Mouse (Mus musculus): ENCODE measurements around the gene Dazap1. TPM values are rescaled to one million over a fixed set of nuclear protein-coding genes. Genes with fewer than 3 reads are reported as not detected.

The Dazap1 gene
- total and polyA plus RNA-seq, 3 experiments = 159 to 236 TPM; not detected in 1

GRCm38 (mm10) chr10:80244791-80245399 lies 16.4 kb upstream of the Dazap1 start (continued):
- TF ChIP-seq SMC3 (IDR thresholded peaks at IDR 0.05; ENCODE audit: low read depth, low read length) (peak; percentile 35), JUND (IDR thresholded peaks at IDR 0.05; ENCODE audit: low read depth, low read length) (no peak), SIN3A (IDR thresholded peaks at IDR 0.05; ENCODE audit: low read length) (0 out of 2 replicates have a peak, but pooled peaks have one; percentile 9), CHD1 (IDR thresholded peaks at IDR 0.05; ENCODE audit: low read depth, low read length) (no peak), ETS1 (IDR thresholded peaks at IDR 0.05; ENCODE audit: low read depth, low read length) (no peak), MAFK (IDR thresholded peaks at IDR 0.05; ENCODE audit: borderline replicate concordance, low read depth, low read length) (no peak), USF1 (IDR thresholded peaks at IDR 0.05; ENCODE audit: low read depth, low read length) (no peak), POLR2A (IDR thresholded peaks at IDR 0.05; ENCODE audit: control insufficient read depth in 1 of 2, insufficient read depth in 1 of 2, low read depth in 1 of 2, low read length in 2 of 2, poor library complexity in 1 of 2) (no peak), POLR2AphosphoS2 (IDR thresholded peaks at IDR 0.05; ENCODE audit: low read length) (no peak), EP300 (IDR thresholded peaks at IDR 0.05; ENCODE audit: low read depth in 1 of 2, low read length in 2 of 2) (no peak), CTCF (IDR thresholded peaks at IDR 0.05 in 2 of 3, conservative IDR thresholded peaks at IDR 0.05 in 1 of 3; ENCODE audit: control insufficient read depth in 1 of 3, insufficient read depth in 1 of 3, low read depth in 2 of 3, low read length in 3 of 3, poor library complexity in 1 of 3, severe bottlenecking in 1 of 3) (peak; percentile 7 to 38 (median 38); a peak in 3 of 6 replicates), ZC3H11A (IDR thresholded peaks at IDR 0.05; ENCODE audit: low read depth, low read length) (peak; percentile 13; the same call in 1 of the 2 replicates), KAT2A (conservative IDR thresholded peaks at IDR 0.05; ENCODE audit: low read depth, low read length) (no peak)

GRCm38 (mm10) chr10:80245600-80245999 lies 15.7 kb upstream of the Dazap1 start:
- Histone ChIP-seq H3K36me3 (ENCODE audit: control insufficient read depth in 1 of 2, insufficient read depth in 2 of 2, low read length in 2 of 2) (peaks cover 0 to 3% of the 10 kb centered on the region in 2 experiments; a peak in 2 of 4 replicates), H3K4me3 (ENCODE audit: control insufficient read depth in 1 of 2, insufficient read depth in 1 of 2, low read depth in 2 of 2, low read length in 2 of 2) (no peak overlapping the region), H3K27ac (ENCODE audit: control insufficient read depth, low read depth, low read length) (no peak overlapping the region), H3K9ac (ENCODE audit: control insufficient read depth, low read depth, low read length, poor library complexity, severe bottlenecking) (peak overlapping the region; percentile 7), H3K9me3 (replicated peaks; ENCODE audit: insufficient read depth, low read length) (no peaks in the 10 kb centered on the region), H3K4me1 (ENCODE audit: control insufficient read depth in 1 of 2, insufficient read depth in 2 of 2, low read length in 2 of 2) (peaks cover 0 to 6% of the 10 kb centered on the region in 2 experiments; a peak in 2 of 4 replicates), H3K27me3 (ENCODE audit: control insufficient read depth in 1 of 2, insufficient read depth in 2 of 2, low read length in 2 of 2) (no peaks in the 10 kb centered on the region), H3K79me2 (ENCODE audit: control insufficient read depth, insufficient read depth, low read length, poor library complexity) (peaks cover 14% of the 10 kb centered on the region)
- TF ChIP-seq MYC (IDR thresholded peaks at IDR 0.05; ENCODE audit: low read depth, low read length) (peak; percentile 56; the same call in 1 of the 2 replicates), UBTF (IDR thresholded peaks at IDR 0.05; ENCODE audit: borderline replicate concordance, insufficient read depth, low read depth, low read length) (no peak), HCFC1 (IDR thresholded peaks at IDR 0.05; ENCODE audit: low read depth, low read length) (no peak), ETS1 (IDR thresholded peaks at IDR 0.05; ENCODE audit: low read depth, low read length) (no peak), SMC3 (IDR thresholded peaks at IDR 0.05; ENCODE audit: low read depth, low read length) (peak; percentile 90), ZC3H11A (IDR thresholded peaks at IDR 0.05; ENCODE audit: low read depth, low read length) (peak; percentile 49), MYB (IDR thresholded peaks at IDR 0.05; ENCODE audit: low read depth, low read length) (no peak), TAL1 (IDR thresholded peaks at IDR 0.05; ENCODE audit: low read length) (no peak), SIN3A (IDR thresholded peaks at IDR 0.05; ENCODE audit: low read length) (peak; percentile 51; the same call in 1 of the 2 replicates), NELFE (IDR thresholded peaks at IDR 0.05; ENCODE audit: low read depth, low read length) (no peak), BHLHE40 (IDR thresholded peaks at IDR 0.05; ENCODE audit: borderline replicate concordance, low read depth, low read length) (no peak), USF2 (IDR thresholded peaks at IDR 0.05; ENCODE audit: borderline replicate concordance in 1 of 2, insufficient read depth in 1 of 2, low read depth in 1 of 2, low read length in 2 of 2) (no peak), GATA1 (IDR thresholded peaks at IDR 0.05; ENCODE audit: low read depth, low read length) (peak; percentile 56), RAD21 (IDR thresholded peaks at IDR 0.05; ENCODE audit: low read depth, low read length) (peak; percentile 83), CTCF (IDR thresholded peaks at IDR 0.05 in 2 of 3, conservative IDR thresholded peaks at IDR 0.05 in 1 of 3; ENCODE audit: control insufficient read depth in 1 of 3, insufficient read depth in 1 of 3, low read depth in 2 of 3, low read length in 3 of 3, poor library complexity in 1 of 3, severe bottlenecking in 1 of 3) (peak; percentile 70 to 95 (median 90)), POLR2A (IDR thresholded peaks at IDR 0.05; ENCODE audit: control insufficient read depth in 1 of 2, insufficient read depth in 1 of 2, low read depth in 1 of 2, low read length in 2 of 2, poor library complexity in 1 of 2) (no peak), MAZ (IDR thresholded peaks at IDR 0.05; ENCODE audit: low read depth, low read length) (no peak), MXI1 (IDR thresholded peaks at IDR 0.05; ENCODE audit: low read depth, low read length) (0 out of 2 replicates have a peak, but pooled peaks have one; percentile 45)
- peak; percentile 91 for DNase-seq (ENCODE audit: low read depth, low spot score)

Data from MEL (cell line).